Mouse (Mus musculus) lung, adult 2 months (tissue): ENCODE data around the gene Gpt2.
A peak's percentile ranks its signal among the peaks of the same experiment; 100 is the strongest.

ENCODE experiments used
- CTCF ChIP-seq: fragments of 200-500 bp; IDR thresholded peaks from 2 replicates; pipeline ENCODE4 v1.5.1; 2011; ENCODE audit warnings: mild to moderate bottlenecking, low read length, control low read depth; ENCODE audit not compliant: insufficient read depth
- POLR2A ChIP-seq: fragments of 200-500 bp; IDR thresholded peaks from 2 replicates; pipeline ENCODE4 v1.6.1; 2011; ENCODE audit warnings: low read depth, mild to moderate bottlenecking, control low read depth, low read length, borderline replicate concordance; ENCODE audit errors: extremely low read depth

DNA sequence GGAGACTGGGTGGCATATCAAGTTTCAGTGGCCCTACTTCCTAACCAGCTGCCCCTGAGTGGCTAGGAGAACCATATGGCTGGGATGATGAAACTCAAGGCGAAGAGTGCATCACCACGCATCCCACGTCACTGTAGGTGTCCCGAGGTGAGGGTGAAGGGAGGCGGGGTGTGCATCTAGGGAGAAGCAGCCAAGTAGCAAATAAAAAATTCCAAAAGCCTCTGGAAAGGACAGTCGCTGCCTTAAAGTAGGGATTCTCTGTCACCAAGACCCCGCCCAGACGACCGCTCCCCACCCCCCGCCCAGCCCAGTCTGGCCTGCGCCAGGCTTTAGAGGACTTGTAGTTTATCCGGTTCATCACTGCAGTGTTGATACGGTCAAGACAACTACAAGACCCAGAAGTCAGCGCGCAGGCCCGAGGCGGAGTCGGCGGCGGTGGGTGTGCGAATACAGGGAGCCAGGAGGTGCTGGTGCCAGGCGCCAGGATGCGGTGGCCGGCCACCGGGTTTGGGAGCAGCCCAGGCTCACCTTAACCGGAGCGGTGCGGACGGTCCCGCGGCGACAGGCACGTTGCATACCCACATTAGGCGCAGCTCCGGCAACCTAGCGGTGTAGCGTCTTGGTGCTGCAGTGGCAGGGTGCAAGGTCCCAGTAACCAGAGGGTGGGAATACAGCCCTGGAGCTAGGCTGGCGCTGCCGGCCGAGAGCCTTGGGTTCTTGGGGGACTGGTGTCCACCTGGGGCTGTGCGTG, at the start of gene Gpt2:
- TF ChIP-seq CTCF (no peak), POLR2A (peak; percentile 32; the same call in 1 of the 2 replicates)
